Mouse (Mus musculus) brown adipose tissue, adult 24 weeks (tissue): ENCODE data around the gene Dexi. TPM values are rescaled to one million over a fixed set of nuclear protein-coding genes. Genes with fewer than 3 reads are reported as not detected.

Source experiments
- H3K27ac ChIP-seq: fragments of 200-500 bp; replicated peaks from 2 replicates; pipeline ENCODE4 v1.5.1; 2012; ENCODE audit warnings: low read depth, mild to moderate bottlenecking, low read length
- H3K4me1 ChIP-seq: fragments of 200-500 bp; 2 replicates; pipeline ENCODE4 v1.6.1; 2012; ENCODE audit warnings: low read length, mixed read lengths; ENCODE audit not compliant: control insufficient read depth, insufficient read depth, insufficient read length
- H3K4me3 ChIP-seq: fragments of 200-500 bp; 2 replicates; pipeline ENCODE4 v1.5.1; 2012; ENCODE audit warnings: low read depth, mild to moderate bottlenecking, low read length, moderate library complexity; ENCODE audit not compliant: insufficient read depth
- polyA plus RNA-seq: library from polyadenylated mRNA; stranded (reverse); fragments of >200 nt; gene quantifications from 2 replicates; pipeline ENCODE4 v1.2.4, GENCODE M21; 2012; ENCODE audit not compliant: missing spikeins, insufficient read depth, insufficient read length

Dexi gene
- polyA plus RNA-seq, 1 experiment: 12.4 TPM

GRCm38 (mm10) chr16:10467391-10468107, 75.3 kb downstream of the Dexi start:
- Histone ChIP-seq H3K4me3 (no peak overlapping the region), H3K4me1 (0 out of 2 replicates have a peak, but pooled peaks cover 2% of the 10 kb centered on the region), H3K27ac (no peak overlapping the region)

GRCm38 (mm10) chr16:10465011-10465681, 77.7 kb downstream of the Dexi start:
- Histone ChIP-seq H3K4me1 (0 out of 2 replicates have a peak, but pooled peaks cover 2% of the 10 kb centered on the region), H3K4me3 (no peak overlapping the region), H3K27ac (no peak overlapping the region)

- Histone ChIP-seq H3K27ac (peak overlapping the region; percentile 37; the same call in 1 of the 2 replicates), H3K4me3 (no peak overlapping the region), H3K4me1 (0 out of 2 replicates have a peak, but pooled peaks cover 2% of the 10 kb centered on the region)
Measured at GRCm38 (mm10) chr16:10461178-10461577, 81.7 kb downstream of the Dexi start.

- no peak overlapping the region for H3K27ac ChIP-seq
- H3K4me1 ChIP-seq: no peaks in the 10 kb centered on the region
- no peak overlapping the region for H3K4me3 ChIP-seq
Measured at GRCm38 (mm10) chr16:10460188-10460587, 82.7 kb downstream of the Dexi start.

- Histone ChIP-seq H3K27ac (no peak overlapping the region), H3K4me1 (no peaks in the 10 kb centered on the region), H3K4me3 (no peak overlapping the region)
Measured at GRCm38 (mm10) chr16:10454583-10454974, 88.3 kb downstream of the Dexi start.

- no peak overlapping the region for H3K27ac ChIP-seq
- no peaks in the 10 kb centered on the region for H3K4me1 ChIP-seq
- no peak overlapping the region for H3K4me3 ChIP-seq
Measured at GRCm38 (mm10) chr16:10453872-10454582, 88.8 kb downstream of the Dexi start.

Other genes with a start within 250 kb of the Dexi start
- gene Emp2, start 229.1 kb downstream of the Dexi start, polyA plus RNA-seq: 4.8 and 4.9 TPM in 2 replicates
- gene Tekt5, start 147.6 kb downstream of the Dexi start, polyA plus RNA-seq: not detected in 2 replicates
- 11.2 and 17.6 TPM in 2 replicates for gene Nubp1, start 131.1 kb downstream of the Dexi start, polyA plus RNA-seq
- 0.87 TPM in 1 of 2 replicates, not detected in the other for gene Tvp23a, start 95.7 kb downstream of the Dexi start, polyA plus RNA-seq
- 0.67 and 1.3 TPM in 2 replicates for gene Ciita, start 63.0 kb downstream of the Dexi start, polyA plus RNA-seq
- 25.4 and 29.0 TPM in 2 replicates for gene Clec16a, start 2.3 kb upstream of the Dexi start, polyA plus RNA-seq
- gene Socs1, start 242.5 kb upstream of the Dexi start, polyA plus RNA-seq: 0.54 TPM in 1 of 2 replicates, not detected in the other
- gene Tnp2, start 245.6 kb upstream of the Dexi start, polyA plus RNA-seq: not detected in 2 replicates
- gene Prm3, start 247.9 kb upstream of the Dexi start, polyA plus RNA-seq: not detected in 2 replicates